Mouse (Mus musculus) erythroblast, embryonic 14.5 days (primary cell): ENCODE data around the gene Wrap53.

Experiments
- GATA1 ChIP-seq: IDR thresholded peaks from 2 replicates; pipeline ENCODE4 v1.6.1; 2012; ENCODE audit warnings: low read length, inconsistent platforms, mixed read lengths
- TAL1 ChIP-seq: IDR thresholded peaks from 3 replicates; pipeline ENCODE4 v1.6.1; 2012; ENCODE audit warnings: low read length, inconsistent platforms, mixed read lengths

GRCm38 (mm10) chr11:69534990-69535389 is 45.1 kb downstream of the Wrap53 start:
- TF ChIP-seq TAL1 (no peak), GATA1 (no peak)
